Mouse (Mus musculus) myocyte (in vitro differentiated cells): Measurements from ENCODE around the gene Mindy3. TPM values are rescaled to one million over a fixed set of nuclear protein-coding genes. Genes with fewer than 3 reads are reported as not detected.

Source experiments
- H3K27me3 ChIP-seq: one replicate; pipeline ENCODE4 v1.6.1; 2011; ENCODE audit not compliant: control insufficient read depth, insufficient read depth, insufficient read length
- H3K36me3 ChIP-seq: one replicate; pipeline ENCODE4 v1.6.1; 2011; ENCODE audit not compliant: control insufficient read depth, insufficient read depth
- H3K4me2 ChIP-seq: one replicate; pipeline ENCODE4 v1.6.1; 2011; ENCODE audit warnings: low read depth, control low read depth
- H3K4me3 ChIP-seq: one replicate; pipeline ENCODE4 v1.5.1; 2011; ENCODE audit warnings: mild to moderate bottlenecking, control low read depth, moderate library complexity
- H3K79me2 ChIP-seq: one replicate; pipeline ENCODE4 v1.6.1; 2011; ENCODE audit not compliant: control insufficient read depth, insufficient read depth
- H3ac ChIP-seq: one replicate; pipeline ENCODE4 v1.6.1; 2011; ENCODE audit not compliant: control insufficient read depth, insufficient read length
- CEBPB ChIP-seq: IDR thresholded peaks from 2 replicates; pipeline ENCODE4 v1.6.1; 2011; ENCODE audit warnings: mild to moderate bottlenecking, moderate library complexity; ENCODE audit not compliant: poor library complexity, insufficient read depth, severe bottlenecking
- E2F4 ChIP-seq: IDR thresholded peaks from one replicate; pipeline ENCODE4 v1.6.1; 2011; ENCODE audit warnings: mild to moderate bottlenecking, control low read depth, moderate library complexity; ENCODE audit not compliant: insufficient read depth
- MAX ChIP-seq: IDR thresholded peaks from one replicate; pipeline ENCODE4 v1.6.1; 2011; ENCODE audit warnings: low read depth, mild to moderate bottlenecking, control low read depth
- MYOD1 ChIP-seq, 3 experiments: IDR thresholded peaks; one replicate each; pipeline ENCODE4 v1.6.1; 2011; ENCODE audit warnings: control low read depth in 2 of 3, low read depth in 2 of 3, mild to moderate bottlenecking in 2 of 3, moderate library complexity in 1 of 3; ENCODE audit not compliant: insufficient read length in 2 of 3, control insufficient read depth in 1 of 3
- MYOG ChIP-seq, 3 experiments: IDR thresholded peaks; one replicate each; pipeline ENCODE4 v1.6.1; 2011; ENCODE audit warnings: control low read depth in 2 of 3, low read depth in 2 of 3, mild to moderate bottlenecking in 2 of 3; ENCODE audit not compliant: insufficient read length in 2 of 3, control insufficient read depth in 1 of 3, insufficient read depth in 1 of 3
- POLR2A ChIP-seq: IDR thresholded peaks from one replicate; pipeline ENCODE4 v1.6.1; 2011; ENCODE audit warnings: low read depth, mild to moderate bottlenecking, control low read depth, moderate library complexity; ENCODE audit not compliant: insufficient read length
- POLR2AphosphoS2 ChIP-seq: IDR thresholded peaks from one replicate; pipeline ENCODE4 v1.6.1; 2011; ENCODE audit warnings: low read depth, control low read depth; ENCODE audit not compliant: insufficient read length
- REST ChIP-seq: IDR thresholded peaks from one replicate; pipeline ENCODE4 v1.6.1; 2011; ENCODE audit warnings: mild to moderate bottlenecking, control low read depth, moderate library complexity; ENCODE audit not compliant: insufficient read depth, insufficient read length
- SRF ChIP-seq: IDR thresholded peaks from one replicate; pipeline ENCODE4 v1.6.1; 2011; ENCODE audit warnings: low read depth; ENCODE audit not compliant: control insufficient read depth, insufficient read length
- TCF12 ChIP-seq: IDR thresholded peaks from one replicate; pipeline ENCODE4 v1.6.1; 2011; ENCODE audit warnings: mild to moderate bottlenecking, control low read depth; ENCODE audit not compliant: poor library complexity, insufficient read depth, severe bottlenecking
- TCF3 ChIP-seq: IDR thresholded peaks from one replicate; pipeline ENCODE4 v1.6.1; 2011; ENCODE audit warnings: low read depth, control low read depth; ENCODE audit not compliant: insufficient read length
- USF1 ChIP-seq: IDR thresholded peaks from one replicate; pipeline ENCODE4 v1.6.1; 2011; ENCODE audit warnings: low read depth, mild to moderate bottlenecking, control low read depth, moderate library complexity
- polyA plus RNA-seq: library from polyadenylated mRNA; unstranded; fragments of >200 nt; fragmentation: generic; extraction: Trizol; gene quantifications from one replicate; pipeline ENCODE4 v1.2.1, GENCODE M21; 2012; ENCODE audit warnings: missing spikeins

Mindy3 gene
- polyA plus RNA-seq, 1 experiment = 19.1 TPM

DNA sequence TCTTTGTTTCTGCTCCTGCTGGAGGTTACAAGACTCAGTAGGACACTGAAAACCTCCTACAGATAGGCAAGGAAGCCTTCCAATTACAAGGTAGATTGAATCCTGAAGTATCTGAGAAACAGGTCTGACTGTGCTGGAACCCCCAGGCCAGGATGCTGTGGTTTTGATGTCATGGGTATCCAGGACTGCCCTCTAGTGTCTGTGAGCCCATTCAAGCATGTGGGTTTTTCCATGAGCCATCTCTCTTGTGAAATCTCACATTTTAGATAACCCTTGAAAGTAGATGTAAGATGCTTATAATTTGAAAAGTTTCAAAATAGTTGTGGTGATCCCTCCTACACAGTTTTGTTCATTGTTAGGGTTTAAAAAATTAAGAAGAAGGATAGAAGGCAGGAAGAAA lies 110.8 kb downstream of the Mindy3 start:
- H3K27me3 ChIP-seq = no peaks in the 10 kb centered on the region
- no peak for TF ChIP-seq POLR2A
- no peak for TF ChIP-seq TCF3
- no peak for TF ChIP-seq E2F4
- no peak for TF ChIP-seq REST
- TF ChIP-seq MYOG (IDR thresholded peaks at IDR 0.05; ENCODE audit: control insufficient read depth in 1 of 3, insufficient read depth in 1 of 3, insufficient read length in 2 of 3, low read depth in 2 of 3) = no peak
- no peak for TF ChIP-seq USF1
- TF ChIP-seq MYOD1 (IDR thresholded peaks at IDR 0.05; ENCODE audit: control insufficient read depth in 1 of 3, insufficient read length in 2 of 3, low read depth in 2 of 3) = no peak
- TF ChIP-seq TCF12 = no peak
- TF ChIP-seq SRF = no peak
- no peak for TF ChIP-seq CEBPB
- TF ChIP-seq POLR2AphosphoS2 = no peak
- TF ChIP-seq MAX = no peak
- no peak overlapping the region for H3K4me3 ChIP-seq
- no peak overlapping the region for H3ac ChIP-seq
- H3K36me3 ChIP-seq = no peaks in the 10 kb centered on the region
- no peak overlapping the region for H3K4me2 ChIP-seq
- H3K79me2 ChIP-seq = no peaks in the 10 kb centered on the region

- Histone ChIP-seq H3ac (no peak overlapping the region), H3K36me3 (no peaks in the 10 kb centered on the region), H3K79me2 (no peaks in the 10 kb centered on the region), H3K4me3 (no peak overlapping the region), H3K4me2 (no peak overlapping the region), H3K27me3 (no peaks in the 10 kb centered on the region)
- no peak for TF ChIP-seq CEBPB
- no peak for TF ChIP-seq E2F4
- TF ChIP-seq MAX = no peak
- no peak for TF ChIP-seq TCF3
- TF ChIP-seq USF1 = no peak
- no peak for TF ChIP-seq POLR2AphosphoS2
- TF ChIP-seq MYOD1 (IDR thresholded peaks at IDR 0.05; ENCODE audit: control insufficient read depth in 1 of 3, insufficient read length in 2 of 3, low read depth in 2 of 3) = no peak
- TF ChIP-seq POLR2A = no peak
- no peak for TF ChIP-seq SRF
- TF ChIP-seq TCF12 = no peak
- no peak for TF ChIP-seq MYOG (IDR thresholded peaks at IDR 0.05; ENCODE audit: control insufficient read depth in 1 of 3, insufficient read depth in 1 of 3, insufficient read length in 2 of 3, low read depth in 2 of 3)
- no peak for TF ChIP-seq REST
Observed at GRCm38 (mm10) chr2:12307311-12307710, 112.0 kb downstream of the Mindy3 start.

- TF ChIP-seq USF1 (no peak), POLR2AphosphoS2 (no peak), POLR2A (no peak), TCF3 (no peak), MYOG (IDR thresholded peaks at IDR 0.05; ENCODE audit: control insufficient read depth in 1 of 3, insufficient read depth in 1 of 3, insufficient read length in 2 of 3, low read depth in 2 of 3) (no peak), TCF12 (no peak), MAX (no peak), SRF (no peak), CEBPB (no peak), REST (no peak), MYOD1 (IDR thresholded peaks at IDR 0.05; ENCODE audit: control insufficient read depth in 1 of 3, insufficient read length in 2 of 3, low read depth in 2 of 3) (no peak), E2F4 (no peak)
- peaks cover 16% of the 10 kb centered on the region for H3K27me3 ChIP-seq
- no peak overlapping the region for H3K4me3 ChIP-seq
- H3ac ChIP-seq = no peak overlapping the region
- H3K36me3 ChIP-seq = no peaks in the 10 kb centered on the region
- H3K79me2 ChIP-seq = no peaks in the 10 kb centered on the region
- H3K4me2 ChIP-seq = no peak overlapping the region
Observed at GRCm38 (mm10) chr2:12305064-12305650, 114.1 kb downstream of the Mindy3 start.

DNA sequence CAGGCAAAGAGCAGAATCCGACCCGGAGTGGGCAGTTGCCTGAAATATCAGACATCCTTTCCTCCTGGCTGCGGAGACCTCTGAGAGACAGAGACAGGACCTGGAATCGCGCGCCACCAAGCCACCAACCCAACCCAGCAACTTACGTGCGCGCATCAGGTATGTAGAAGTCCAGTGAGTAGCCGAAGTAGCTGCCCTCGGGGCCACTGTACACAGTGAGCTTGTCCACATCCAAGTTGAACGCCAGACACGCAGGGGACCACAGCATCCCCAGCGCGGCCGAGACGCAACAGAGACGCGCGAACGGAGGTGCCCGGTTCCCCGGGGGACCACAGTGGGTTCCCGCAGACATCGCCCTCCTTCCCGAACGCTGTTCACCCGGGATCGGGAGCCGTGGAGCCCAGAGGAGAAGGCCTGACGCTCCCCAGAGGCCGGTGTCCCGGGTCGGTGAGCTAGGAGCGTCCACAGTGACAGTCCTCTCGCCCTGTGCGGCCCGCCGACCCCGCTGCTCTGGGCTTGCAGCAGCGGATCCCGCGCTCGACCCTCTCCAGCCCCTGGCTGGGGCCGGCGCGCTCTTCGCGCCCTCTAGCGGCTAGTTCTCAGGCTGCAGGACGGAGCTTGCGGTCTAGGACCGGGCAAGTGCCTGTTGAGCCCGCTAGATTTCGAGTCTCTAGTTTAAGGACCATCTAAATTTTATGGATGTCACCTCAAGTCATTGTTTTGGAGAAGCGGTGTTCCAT lies 117.7 kb downstream of the Mindy3 start, which contains the start of gene Itga8:
Itga8 (minus strand) TSS at position 492 of the 740 bp plus-strand sequence.
- Histone ChIP-seq H3K27me3 (peaks cover 16% of the 10 kb centered on the region), H3K79me2 (no peaks in the 10 kb centered on the region), H3ac (no peak within 1 kb of the TSS), H3K4me3 (no peak within 1 kb of the TSS), H3K4me2 (peak within 1 kb of the TSS; percentile 78), H3K36me3 (no peaks in the 10 kb centered on the region)
- no peak for TF ChIP-seq MAX
